Mouse (Mus musculus): ENCODE measurements around the gene Dab2ip.

Gene Dab2ip

DNA sequence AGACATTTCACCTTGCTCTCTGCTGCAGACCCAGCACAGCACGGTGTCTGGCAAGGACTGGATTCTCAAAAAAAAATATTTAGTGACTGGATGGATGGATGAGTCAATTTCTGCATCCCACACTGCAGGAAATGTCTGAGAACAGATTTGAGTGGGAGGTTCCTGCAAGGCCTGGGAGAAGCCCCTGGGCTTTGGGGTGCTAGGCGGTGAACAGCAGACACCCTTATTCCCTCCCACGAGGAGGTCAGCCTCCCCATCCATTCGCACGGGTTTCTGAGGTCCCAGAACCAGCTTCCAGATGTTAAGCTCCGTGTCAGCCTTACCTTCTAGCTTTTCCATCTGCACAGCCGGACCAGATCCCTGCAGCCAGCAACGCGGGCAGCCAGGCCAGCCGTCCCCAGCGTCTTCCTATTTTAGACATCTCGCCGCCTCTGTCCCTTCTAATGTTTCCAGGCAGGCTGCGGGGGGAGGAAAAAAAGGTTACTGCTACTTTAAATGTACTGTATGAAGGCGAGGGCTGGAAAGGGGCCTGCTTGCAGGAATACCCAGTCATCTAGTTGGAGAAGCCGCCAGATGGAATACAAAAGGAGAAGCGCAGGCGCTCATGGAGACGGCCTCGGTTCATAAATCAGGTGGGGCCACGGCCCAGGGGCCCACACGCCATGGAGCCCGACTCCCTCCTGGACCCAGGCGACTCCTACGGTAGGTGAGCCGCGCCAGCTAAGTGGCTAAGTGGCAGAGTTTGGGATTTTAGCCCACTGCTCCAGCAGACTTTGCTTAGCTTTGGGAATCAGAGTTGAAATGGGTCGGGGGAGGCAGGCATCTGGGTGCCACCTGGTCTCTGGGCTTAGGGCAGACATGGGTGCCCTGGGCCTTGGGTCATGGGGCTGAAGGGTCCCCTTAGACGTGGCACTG, at the start of gene Dab2ip:
Gene Dab2ip (plus strand): TSS at position 356 of the 915 bp plus-strand sequence.
- no peak for DNase-seq (ENCODE audit: low spot score)

DNA sequence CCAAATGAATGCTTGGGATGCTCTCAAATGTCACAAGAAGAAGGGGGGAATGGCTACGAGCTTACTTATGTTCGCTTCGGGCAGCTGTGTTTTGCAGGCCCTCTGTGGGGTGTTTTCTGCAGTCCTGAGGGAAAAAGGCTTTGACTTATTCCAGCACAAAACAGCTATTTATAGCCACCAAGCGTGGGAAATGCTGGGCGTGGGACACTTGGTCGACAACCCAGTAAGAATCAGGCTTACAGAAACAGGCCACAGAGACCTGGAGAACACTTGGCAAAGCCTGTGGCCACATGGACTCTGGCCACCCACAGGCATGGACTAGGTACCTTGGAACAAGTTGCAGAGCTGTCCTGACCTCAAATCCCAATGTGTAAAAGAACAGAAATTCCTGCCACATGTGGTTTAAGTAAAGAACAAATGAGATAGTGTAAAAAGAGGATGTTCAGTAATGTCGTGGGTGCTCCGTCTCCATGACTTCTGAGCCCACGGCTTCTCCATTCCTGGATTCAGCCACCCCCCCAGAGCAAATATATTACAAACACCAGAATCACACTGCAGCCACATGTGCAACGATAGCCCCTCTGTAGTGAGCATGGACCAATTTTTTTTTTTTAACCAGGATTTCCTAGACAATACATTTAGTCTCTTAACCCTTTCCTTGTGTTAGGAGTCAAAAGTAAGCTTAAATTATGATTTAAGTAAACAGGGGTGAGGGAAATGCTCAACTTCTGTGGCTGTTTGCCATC, 49.3 kb upstream of the Dab2ip start:
- DNase-seq (ENCODE audit: low spot score): no peak

DNA sequence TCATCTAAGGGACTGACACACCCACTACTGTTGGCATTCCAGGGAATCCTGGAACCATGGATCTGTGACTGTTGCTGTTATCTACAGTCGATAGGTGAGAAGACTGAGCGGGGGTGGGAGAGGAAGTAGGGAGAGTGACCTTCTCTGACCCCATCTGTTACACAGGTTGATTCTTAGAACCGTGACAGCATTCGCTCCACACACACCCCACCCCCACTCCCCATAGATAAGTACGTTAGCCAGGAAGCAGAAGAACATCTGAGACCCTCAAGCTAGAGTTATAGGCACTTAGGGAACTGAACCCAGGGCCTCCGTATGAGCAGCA, 48.8 kb upstream of the Dab2ip start:
- DNase-seq (ENCODE audit: low spot score): no peak

DNA sequence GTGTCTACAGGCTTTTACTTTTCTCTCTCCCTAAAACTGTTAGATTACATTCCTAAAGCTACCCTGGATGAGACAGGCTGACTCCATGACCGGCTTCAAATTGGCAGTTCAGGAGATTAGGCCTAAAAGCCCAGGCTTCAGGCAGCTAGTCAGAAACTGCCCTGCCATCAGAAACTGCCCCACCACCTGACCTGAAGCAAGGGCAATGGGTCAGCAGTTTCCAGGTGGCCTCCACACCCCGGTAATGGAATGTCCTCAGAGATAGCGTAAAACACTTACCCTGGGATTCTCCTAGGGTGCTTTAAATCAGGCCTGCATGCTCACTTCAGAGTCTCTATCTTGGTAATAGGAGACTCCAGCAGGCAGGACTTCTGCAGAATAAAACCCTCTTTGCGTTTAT, 48.2 kb upstream of the Dab2ip start:
- no peak for DNase-seq (ENCODE audit: low spot score)

DNA sequence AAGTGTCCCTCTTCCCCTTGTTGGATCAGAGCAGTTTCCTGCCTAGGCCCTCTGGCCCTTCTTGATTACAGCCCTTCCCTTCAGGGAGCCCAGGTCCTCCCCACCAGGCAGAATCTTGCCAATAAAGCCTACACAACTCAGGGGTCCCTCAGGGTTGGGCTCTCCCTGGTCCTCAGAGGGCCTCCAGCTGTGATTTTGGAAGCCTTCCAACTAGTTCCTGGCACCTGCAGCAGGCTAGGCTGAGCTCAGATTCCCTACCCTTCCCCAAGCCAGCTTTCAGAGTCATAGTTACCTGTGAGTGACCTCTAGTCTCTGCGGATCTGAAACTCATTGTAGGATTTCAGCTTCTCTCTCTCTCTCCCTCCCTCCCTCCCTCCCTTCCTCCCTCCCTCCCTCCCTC, 47.1 kb upstream of the Dab2ip start:
- DNase-seq (ENCODE audit: low spot score): no peak

DNA sequence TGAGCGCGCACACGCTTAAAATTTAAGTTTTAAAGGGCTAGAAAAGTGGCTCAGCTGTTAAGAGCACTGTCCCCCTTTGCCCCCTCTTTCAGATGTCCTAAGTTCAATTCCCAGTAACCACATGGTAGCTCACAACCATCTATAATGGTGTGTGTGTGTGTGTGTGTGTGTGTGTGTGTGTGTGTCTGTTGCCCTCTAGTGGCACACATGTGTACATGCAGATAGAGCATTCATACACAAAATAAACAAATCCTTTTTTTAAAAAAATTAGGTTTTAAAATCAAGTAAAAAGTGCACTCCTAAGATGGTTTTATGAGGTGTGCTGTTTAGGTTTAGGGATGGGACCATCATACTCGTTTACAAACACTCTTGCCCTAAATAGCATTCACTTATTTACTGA, 45.8 kb upstream of the Dab2ip start:
- no peak for DNase-seq (ENCODE audit: low spot score)

DNA sequence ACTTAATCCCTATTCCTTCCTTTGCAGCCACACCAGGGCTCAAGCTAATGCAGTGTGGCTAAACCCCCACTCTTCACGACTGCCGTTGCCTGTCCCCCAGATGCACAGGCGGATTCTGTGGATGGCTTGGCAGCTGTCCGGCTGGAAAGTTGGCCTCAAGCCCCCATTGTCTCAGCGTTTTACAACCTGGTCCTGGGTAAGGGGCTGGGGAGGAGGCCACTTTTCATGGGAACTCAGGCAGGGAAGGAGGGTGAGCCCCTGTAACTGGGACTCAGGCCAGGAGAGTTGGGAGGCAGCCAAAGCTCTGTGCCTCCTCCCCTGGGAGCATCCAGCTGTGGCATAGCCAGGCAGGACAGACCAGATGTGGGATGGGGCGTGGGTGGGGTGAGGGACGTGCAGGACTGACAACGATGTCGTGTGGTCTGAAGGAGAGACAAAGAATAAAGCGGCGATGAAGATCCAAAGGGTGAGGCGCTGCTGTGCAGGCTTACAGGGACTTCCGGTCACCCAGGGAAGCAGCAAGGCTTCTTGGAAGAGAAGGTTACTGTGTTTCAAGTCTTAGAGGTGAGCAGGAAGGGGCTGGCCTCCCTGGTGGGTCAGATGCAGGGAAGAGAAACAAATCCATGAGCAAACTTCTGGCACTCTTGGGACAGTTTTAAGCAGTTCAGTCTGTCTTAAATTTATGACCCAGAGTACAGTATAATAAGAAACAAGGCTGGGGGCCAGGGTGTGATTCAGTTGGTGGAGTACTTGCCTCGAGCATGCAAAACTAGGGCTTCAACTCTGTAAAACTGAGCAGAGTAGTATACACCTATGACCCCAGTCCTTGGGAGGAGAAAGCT, 43.8 kb upstream of the Dab2ip start:
- DNase-seq (ENCODE audit: low spot score): peak; percentile 84

DNA sequence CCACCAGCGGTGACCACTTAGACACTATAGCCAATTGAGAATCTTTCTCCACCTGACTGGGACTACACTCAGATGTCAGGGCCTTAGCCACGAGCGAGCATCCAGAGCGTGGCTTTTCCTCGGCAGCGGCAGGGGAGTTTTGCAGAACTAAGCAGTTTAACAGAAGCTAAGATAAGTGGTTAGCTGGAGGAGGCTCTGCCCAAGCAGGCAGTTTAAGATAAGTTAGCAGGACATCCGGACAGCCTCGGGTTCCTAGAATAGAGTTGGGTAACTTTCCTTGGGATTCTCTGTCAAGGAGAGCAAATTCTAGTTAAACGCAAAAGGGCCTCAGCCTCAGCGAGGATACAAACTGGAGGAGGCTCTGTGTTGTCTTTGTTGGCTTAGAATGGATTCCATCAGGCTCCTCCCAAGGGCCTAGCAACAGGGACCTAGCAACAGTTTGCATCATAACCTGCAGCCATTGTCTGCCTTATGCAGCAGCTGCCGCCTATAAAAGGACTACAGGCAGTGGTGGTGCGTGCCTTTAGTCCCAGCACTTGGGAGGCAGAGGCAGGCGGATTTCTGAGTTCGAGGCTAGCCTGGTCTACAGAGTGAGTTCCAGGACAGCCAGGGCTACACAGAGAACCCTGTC, 31.3 kb upstream of the Dab2ip start:
- no peak for DNase-seq (ENCODE audit: low spot score)

DNA sequence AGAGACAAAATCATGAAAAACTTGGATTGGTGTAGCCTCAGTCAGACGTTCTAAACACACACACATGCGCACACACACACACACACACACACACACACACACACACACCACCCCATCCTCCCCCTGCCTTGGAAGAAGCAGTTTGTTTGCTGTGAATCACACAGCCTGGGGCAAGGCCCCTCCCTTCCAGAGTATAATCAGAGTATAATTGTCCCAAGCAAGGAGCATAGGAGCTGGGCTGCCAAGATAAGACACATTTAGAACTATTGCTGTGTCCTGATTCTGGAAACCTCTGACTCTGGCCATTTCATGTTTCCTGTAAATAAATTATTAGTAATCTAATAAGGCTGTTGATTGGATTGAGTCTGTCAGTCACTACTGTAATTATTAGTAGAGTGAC, 29.0 kb upstream of the Dab2ip start:
- DNase-seq (ENCODE audit: low spot score): no peak

DNA sequence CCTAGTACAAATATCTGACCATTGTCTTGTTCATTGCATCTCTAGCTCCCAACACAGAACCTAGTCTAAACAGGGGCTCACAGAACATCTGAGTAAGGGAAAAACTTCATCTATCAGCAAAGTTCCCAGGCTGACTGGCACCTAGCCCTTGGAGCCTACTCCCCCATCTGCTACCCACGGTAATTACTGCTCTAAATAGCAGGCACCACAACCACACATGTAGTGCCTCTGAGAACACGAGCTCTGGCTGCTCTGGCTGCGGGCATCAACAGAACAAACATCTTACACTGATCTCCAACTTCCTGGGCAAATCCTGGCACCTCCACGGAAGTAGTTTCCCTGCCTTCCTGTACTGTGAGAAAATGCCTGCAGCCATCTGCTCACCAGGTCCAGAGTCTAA, 28.2 kb upstream of the Dab2ip start:
- no peak for DNase-seq (ENCODE audit: low spot score)

DNA sequence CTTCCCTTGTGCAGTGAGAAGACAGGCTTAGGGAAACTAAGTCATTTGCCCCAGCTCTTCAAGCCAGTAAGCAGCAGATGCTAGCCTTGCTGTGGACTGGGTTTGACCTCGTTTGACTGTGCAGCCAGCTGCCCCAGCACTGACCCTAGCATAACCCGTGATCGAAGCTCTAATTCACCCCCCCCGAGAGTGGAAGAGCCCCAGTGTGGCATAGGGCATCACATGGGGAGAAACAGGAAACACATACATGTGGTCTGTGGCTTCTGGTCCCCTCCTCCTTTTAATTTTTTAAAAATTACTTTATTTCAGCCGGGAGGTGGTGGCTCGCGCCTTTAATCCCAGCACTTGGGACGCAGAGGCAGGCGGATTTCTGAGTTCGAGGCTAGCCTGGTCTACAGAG, 27.3 kb upstream of the Dab2ip start:
- DNase-seq (ENCODE audit: low spot score): no peak

DNA sequence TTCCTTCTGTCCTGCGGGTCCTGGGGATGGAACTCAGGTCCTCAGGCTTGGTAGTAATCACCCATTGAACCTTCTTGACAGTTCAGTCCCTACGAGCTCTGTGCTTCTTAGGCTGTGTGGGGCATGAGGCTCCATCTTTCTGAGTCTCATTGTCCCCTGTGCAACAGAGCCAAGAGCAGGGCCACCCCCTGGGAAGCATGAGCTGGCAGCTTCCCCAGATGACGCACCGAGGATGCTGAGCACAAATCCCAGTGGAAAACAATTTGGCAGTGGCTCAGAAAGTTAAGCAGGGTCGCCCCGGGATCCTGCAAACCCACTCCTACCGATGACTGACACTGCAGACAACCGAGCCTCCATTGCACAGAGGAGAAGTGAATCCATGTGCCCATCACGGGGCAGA, 24.4 kb upstream of the Dab2ip start:
- DNase-seq (ENCODE audit: low spot score): no peak

DNA sequence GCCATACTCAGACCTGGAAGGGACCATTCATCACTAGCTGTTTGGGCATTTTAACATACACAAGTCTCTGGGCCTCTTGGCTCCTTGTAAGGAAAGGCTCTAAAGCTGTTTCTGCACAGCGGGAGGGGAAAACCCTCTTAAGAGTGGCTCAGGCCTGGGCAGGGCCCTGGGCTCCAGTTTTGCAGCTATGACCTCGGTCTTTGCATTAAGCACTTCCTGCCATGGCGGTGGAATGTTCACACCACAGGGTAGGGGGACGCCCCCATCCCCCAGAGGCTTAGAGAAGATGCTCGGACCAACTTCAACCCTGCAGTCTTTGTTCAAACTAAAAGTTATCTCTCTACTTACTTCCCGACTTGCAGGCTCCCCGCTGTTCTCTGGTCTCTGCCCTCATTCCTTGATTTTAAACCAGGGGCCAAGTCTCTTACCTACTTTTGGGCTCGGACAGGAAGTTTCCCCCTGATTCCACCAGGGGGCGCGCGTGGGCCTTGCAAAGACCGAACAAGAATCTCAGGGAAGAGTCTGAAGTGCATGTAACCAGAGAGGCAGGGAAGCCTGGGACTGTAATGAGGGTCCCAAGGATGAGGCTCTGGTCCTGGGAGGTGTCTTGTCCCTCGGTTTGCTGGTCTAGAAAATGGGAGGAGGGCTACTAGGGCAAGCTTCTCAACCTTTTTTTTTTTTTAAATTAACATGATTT, 18.6 kb upstream of the Dab2ip start:
- DNase-seq (ENCODE audit: low spot score): peak; percentile 67

DNA sequence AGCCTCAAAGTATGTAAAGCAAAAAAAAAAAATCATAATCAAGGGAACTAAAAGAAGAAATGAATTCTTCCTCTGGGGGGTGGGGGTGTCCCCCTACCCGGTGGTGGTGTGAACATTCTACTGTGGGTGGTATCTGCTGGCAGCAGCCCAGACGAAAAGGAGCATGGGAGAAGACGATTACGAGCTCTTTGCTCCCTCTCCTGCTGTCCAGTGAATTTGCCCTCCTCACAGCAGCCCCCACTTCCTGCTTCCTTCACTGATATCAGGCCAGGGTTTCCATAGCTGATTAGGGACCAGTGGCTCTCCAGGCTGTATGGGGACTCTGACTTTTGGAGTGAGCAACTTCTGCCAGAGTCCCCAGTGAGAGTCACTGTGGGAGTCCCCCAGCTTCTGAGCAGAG, 17.3 kb upstream of the Dab2ip start:
- DNase-seq (ENCODE audit: low spot score): no peak

DNA sequence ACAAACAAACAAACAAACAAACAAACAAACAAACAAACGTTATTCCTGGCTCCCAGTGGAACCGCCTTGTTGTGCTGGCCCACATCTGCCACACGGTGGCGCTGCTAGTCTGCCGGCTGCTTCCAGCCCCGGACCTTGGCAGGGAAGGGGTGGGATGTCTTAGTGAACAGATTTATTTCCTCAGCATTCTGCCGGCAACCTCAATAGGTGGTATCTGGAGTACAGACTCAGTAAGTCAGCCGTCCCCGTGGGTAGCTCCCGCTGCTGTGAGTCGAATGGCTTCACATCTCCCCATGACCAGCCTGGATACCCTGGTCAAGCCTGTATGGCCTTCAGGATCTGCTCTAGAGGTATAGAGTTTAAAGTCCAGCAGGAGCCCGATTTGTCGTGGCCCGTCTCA, 13.3 kb upstream of the Dab2ip start:
- peak; percentile 46 for DNase-seq (ENCODE audit: low spot score)

DNA sequence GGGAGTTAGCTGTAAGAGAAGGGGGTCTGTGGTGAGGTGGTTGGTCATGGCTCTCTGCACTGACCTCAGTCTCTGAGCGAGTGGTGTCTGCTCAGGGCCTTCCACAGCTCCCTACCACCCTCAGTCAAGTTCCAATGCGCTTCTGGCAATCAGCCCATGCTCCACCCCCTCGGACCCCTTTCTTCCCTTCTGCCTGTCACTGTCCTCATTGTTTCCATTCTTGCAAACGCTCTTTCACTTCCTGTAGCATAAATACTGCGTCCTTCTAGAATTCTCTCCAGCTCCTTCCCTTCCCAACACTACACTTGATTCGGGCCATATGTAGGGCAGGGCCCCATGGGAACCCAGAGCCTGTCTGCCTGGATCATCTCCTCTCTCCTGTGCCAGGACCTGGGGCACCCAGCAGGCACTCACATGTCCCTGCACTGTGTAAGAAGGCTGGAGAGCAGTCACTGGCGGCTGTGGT, 12.9 kb upstream of the Dab2ip start:
- DNase-seq (ENCODE audit: low spot score): no peak

DNA sequence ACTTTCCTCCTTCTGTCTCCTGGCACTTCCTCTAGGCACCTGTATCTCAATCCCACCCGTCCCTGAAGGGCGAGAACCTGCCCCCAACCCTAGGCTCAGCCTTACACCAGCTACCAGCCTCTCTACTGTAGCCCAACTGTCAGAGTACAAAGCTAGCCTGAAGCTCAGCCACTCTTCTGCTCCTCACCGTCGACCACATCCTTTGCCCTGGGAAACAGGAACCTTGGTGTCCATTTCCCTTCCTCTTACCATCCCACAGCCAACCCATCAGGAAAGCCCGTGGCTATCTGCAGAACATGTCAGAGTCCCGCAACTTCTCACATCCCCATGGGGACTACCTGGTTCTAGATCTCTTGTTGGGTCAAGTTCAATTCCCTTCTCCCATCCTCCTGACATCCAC, 11.6 kb upstream of the Dab2ip start:
- no peak for DNase-seq (ENCODE audit: low spot score)

DNA sequence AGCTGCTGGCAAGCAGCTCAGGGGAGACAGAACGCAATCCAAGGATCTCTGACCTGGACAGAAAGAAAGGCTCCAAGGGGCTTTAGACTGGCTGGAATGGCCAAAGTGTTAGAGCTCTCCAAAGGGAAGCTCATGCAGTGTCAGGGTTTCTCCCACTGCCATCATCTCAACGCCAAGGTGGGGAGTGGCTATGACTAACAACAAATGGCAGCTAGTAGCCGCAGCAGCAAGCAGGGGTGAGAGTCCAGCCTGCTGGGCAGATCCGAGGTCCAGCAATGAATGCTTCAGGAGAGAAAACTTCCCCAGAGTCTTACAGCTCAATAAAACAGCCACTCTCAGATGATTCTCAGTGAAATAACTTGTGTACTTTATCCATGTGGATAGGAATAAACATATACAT, 8.9 kb upstream of the Dab2ip start:
- DNase-seq (ENCODE audit: low spot score): no peak

DNA sequence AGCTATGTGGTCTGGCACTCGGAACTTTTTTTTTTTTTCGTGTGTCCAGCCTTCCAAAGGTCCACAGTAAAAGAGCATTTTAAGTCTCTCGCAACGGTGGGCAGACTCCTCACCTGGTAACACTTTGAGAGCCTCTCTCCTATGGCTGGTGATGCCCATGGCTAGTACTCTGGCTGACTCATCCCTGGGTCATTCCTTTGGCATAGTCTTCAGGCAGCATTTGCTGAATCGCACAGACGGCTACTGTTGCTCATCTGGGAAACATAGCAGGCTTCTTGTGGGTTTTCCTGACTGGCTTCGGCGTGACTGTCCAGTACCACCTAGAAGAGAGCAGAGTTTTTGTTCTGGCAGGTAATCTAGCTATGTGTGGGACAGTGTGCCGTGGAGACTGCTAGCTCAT, 8.0 kb upstream of the Dab2ip start:
- DNase-seq (ENCODE audit: low spot score): no peak

DNA sequence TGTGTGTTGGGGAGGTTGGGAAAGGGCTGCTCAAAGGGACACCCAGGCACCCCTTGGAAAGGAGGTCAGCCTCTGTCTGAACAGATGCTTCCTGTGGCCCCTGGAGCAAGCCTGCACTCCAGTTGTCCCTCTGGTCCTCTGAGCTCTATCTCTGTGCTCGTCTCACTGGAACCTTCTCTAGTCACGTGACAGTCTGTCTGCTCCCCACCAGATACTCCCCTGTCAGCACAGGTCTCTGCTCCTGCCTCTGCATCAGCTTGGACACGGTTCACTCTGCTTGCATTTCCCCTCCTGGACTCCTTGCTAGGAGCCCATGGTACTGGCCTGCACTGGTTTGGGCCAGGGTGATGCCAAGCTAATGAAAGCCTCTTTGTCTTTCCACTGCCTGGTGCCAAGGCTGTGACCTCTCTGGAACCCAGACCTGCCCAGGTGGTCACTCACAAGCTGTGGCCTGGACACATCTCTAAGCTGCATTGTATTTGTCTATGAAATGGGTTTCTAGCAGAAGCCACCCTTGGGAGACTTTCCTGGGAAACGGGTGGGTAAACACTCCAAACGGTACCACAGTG, 1.1 kb upstream of the Dab2ip start:
- DNase-seq (ENCODE audit: low spot score): no peak

Measured in ovary, postnatal 10 days (tissue).